Mouse (Mus musculus) myocyte (in vitro differentiated cells): ENCODE data around the gene Angptl6.

ENCODE experiments used
- CEBPB ChIP-seq: IDR thresholded peaks from 2 replicates; pipeline ENCODE4 v1.6.1; 2011; ENCODE audit warnings: mild to moderate bottlenecking, moderate library complexity; ENCODE audit not compliant: poor library complexity, insufficient read depth, severe bottlenecking
- MAX ChIP-seq: IDR thresholded peaks from one replicate; pipeline ENCODE4 v1.6.1; 2011; ENCODE audit warnings: low read depth, mild to moderate bottlenecking, control low read depth
- MYOD1 ChIP-seq, 3 experiments: IDR thresholded peaks; one replicate each; pipeline ENCODE4 v1.6.1; 2011; ENCODE audit warnings: control low read depth in 2 of 3, low read depth in 2 of 3, mild to moderate bottlenecking in 2 of 3, moderate library complexity in 1 of 3; ENCODE audit not compliant: insufficient read length in 2 of 3, control insufficient read depth in 1 of 3
- MYOG ChIP-seq, 3 experiments: IDR thresholded peaks; one replicate each; pipeline ENCODE4 v1.6.1; 2011; ENCODE audit warnings: control low read depth in 2 of 3, low read depth in 2 of 3, mild to moderate bottlenecking in 2 of 3; ENCODE audit not compliant: insufficient read length in 2 of 3, control insufficient read depth in 1 of 3, insufficient read depth in 1 of 3
- POLR2A ChIP-seq: IDR thresholded peaks from one replicate; pipeline ENCODE4 v1.6.1; 2011; ENCODE audit warnings: low read depth, mild to moderate bottlenecking, control low read depth, moderate library complexity; ENCODE audit not compliant: insufficient read length
- POLR2AphosphoS2 ChIP-seq: IDR thresholded peaks from one replicate; pipeline ENCODE4 v1.6.1; 2011; ENCODE audit warnings: low read depth, control low read depth; ENCODE audit not compliant: insufficient read length
- REST ChIP-seq: IDR thresholded peaks from one replicate; pipeline ENCODE4 v1.6.1; 2011; ENCODE audit warnings: mild to moderate bottlenecking, control low read depth, moderate library complexity; ENCODE audit not compliant: insufficient read depth, insufficient read length
- TCF12 ChIP-seq: IDR thresholded peaks from one replicate; pipeline ENCODE4 v1.6.1; 2011; ENCODE audit warnings: mild to moderate bottlenecking, control low read depth; ENCODE audit not compliant: poor library complexity, insufficient read depth, severe bottlenecking

- TF ChIP-seq POLR2A (no peak), MYOG (IDR thresholded peaks at IDR 0.05; ENCODE audit: control insufficient read depth in 1 of 3, insufficient read depth in 1 of 3, insufficient read length in 2 of 3, low read depth in 2 of 3) (no peak), MYOD1 (IDR thresholded peaks at IDR 0.05; ENCODE audit: control insufficient read depth in 1 of 3, insufficient read length in 2 of 3, low read depth in 2 of 3) (no peak), POLR2AphosphoS2 (no peak), MAX (no peak), TCF12 (no peak), REST (no peak), CEBPB (no peak)
Observed at GRCm38 (mm10) chr9:20909948-20910347, 30.4 kb upstream of the Angptl6 start.
